Mouse (Mus musculus) embryonic facial prominence, embryonic 15.5 days (tissue): ENCODE data around the gene Mef2a. TPM values are rescaled to one million over a fixed set of nuclear protein-coding genes. Genes with fewer than 3 reads are reported as not detected.

Source experiments
- ATAC-seq: fragments of 200-750 bp; cut with Nextera tagmentation; 2 replicates; pipeline ENCODE4 v1.8.0; 2017; ENCODE audit warnings: low read depth, moderate TSS enrichment; ENCODE audit not compliant: insufficient number of reproducible peaks, low FRiP score, low TSS enrichment
- H3K27ac ChIP-seq: fragments of 300-500 bp; sonication (generic); replicated peaks from 2 replicates; pipeline ENCODE4 v1.5.1; 2015; ENCODE audit warnings: mild to moderate bottlenecking, inconsistent platforms
- H3K27me3 ChIP-seq: fragments of 300-500 bp; sonication (generic); 2 replicates; pipeline ENCODE4 v1.6.1; 2015; ENCODE audit warnings: inconsistent platforms
- H3K36me3 ChIP-seq: fragments of 300-500 bp; sonication (generic); 2 replicates; pipeline ENCODE4 v1.6.1; 2015; ENCODE audit warnings: mild to moderate bottlenecking, inconsistent platforms
- H3K4me1 ChIP-seq: fragments of 300-500 bp; sonication (generic); 2 replicates; pipeline ENCODE4 v1.6.1; 2015; ENCODE audit warnings: inconsistent platforms
- H3K4me2 ChIP-seq: fragments of 300-500 bp; sonication (generic); replicated peaks from 2 replicates; pipeline ENCODE4 v1.6.1; 2015; ENCODE audit warnings: mild to moderate bottlenecking, inconsistent platforms
- H3K4me3 ChIP-seq: fragments of 300-500 bp; sonication (generic); replicated peaks from 2 replicates; pipeline ENCODE4 v1.5.1; 2015; ENCODE audit warnings: mild to moderate bottlenecking, inconsistent platforms
- H3K9ac ChIP-seq: fragments of 300-500 bp; sonication (generic); 2 replicates; pipeline ENCODE4 v1.6.1; 2015; ENCODE audit warnings: inconsistent platforms
- H3K9me3 ChIP-seq: fragments of 300-500 bp; sonication (generic); replicated peaks from 2 replicates; pipeline ENCODE4 v1.6.1; 2016; ENCODE audit warnings: inconsistent platforms
- WGBS: fragments of 180-500 bp; shearing (Covaris S2); methylation state at CpG from one replicate; pipeline ENCODE4 v1.1.7; 2015; 5-methylcytosine and 5-hydroxymethylcytosine counted together
- polyA plus RNA-seq: library from polyadenylated mRNA; unstranded; fragments of >200 nt; fragmentation: Nextera tagmentation; extraction: Ambion mirVana; gene quantifications from 2 replicates; pipeline ENCODE4 v1.2.1, GENCODE M21; 2015

Mef2a gene
- polyA plus RNA-seq, 1 experiment from 2014 or later, result 50.3 TPM

DNA sequence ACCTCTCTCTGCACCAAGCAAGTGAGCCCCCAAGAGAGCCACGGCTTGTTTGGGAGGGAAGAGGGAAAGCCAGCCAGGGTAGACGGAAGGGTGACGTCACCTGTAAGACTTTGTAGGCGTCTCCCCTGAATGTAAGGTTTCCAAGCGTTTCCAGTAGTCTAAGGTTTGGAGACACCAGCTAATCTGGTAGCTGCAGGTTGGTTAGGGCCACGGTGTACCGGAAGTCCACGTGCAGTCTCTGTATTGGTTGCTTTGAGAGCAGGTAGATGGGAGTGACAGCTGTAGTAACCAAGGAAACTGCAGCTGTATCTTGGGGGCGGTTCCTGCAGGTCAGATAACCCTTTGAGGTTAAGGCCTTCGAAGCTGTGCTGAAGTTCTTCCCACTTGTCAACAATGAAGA, 166.2 kb downstream of the Mef2a start:
- no peaks in the 10 kb centered on the region for H3K36me3 ChIP-seq
- no peak overlapping the region for H3K4me2 ChIP-seq
- H3K9me3 ChIP-seq, result no peaks in the 10 kb centered on the region
- H3K27me3 ChIP-seq, result no peaks in the 10 kb centered on the region
- ATAC-seq, result no peak
- no peak overlapping the region for H3K4me3 ChIP-seq
- H3K27ac ChIP-seq, result no peak overlapping the region
- peaks cover 11% of the 10 kb centered on the region for H3K4me1 ChIP-seq
- WGBS, result 69% methylated on average over 10 of the region's 10 CpGs
- H3K9ac ChIP-seq, result no peak overlapping the region

DNA sequence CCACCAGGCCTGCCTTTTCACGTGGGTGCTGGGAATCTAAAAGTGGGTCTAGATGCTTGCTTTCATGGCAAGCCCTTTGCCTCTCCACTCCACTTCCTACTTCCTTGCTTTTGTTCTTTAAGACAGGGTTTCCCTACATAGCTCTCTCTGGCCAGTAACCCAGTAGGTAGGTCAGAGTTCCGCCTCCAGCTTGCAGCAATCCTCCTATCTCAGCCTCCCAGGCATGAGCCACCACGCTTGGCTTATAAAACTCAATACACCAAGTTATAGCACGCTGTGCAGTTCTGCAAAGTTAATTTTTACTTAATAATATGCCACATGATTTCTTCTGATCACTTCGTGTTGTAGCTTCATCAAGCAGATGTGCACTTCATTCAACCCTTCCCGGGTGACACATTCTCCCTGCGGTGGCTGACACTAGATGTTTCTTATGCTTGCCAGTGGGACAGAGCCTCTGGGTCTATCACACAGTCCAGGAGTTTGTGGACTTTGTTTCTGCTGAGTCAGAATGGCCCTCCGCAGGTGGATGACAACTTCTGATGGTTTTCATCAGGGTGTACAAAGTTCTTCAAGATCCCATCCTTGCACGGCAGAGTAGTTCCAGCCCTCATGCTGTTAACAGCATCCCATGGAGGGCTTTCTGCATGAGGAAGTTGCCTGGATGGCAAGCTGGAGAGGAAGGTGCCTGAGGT, 166.8 kb downstream of the Mef2a start:
- Histone ChIP-seq H3K4me1 (peaks cover 11% of the 10 kb centered on the region), H3K36me3 (no peaks in the 10 kb centered on the region), H3K4me2 (no peak overlapping the region), H3K27me3 (no peaks in the 10 kb centered on the region), H3K9ac (no peak overlapping the region), H3K27ac (no peak overlapping the region), H3K4me3 (no peak overlapping the region), H3K9me3 (no peaks in the 10 kb centered on the region)
- no peak for ATAC-seq
- WGBS, result 80% methylated on average over 9 of the region's 9 CpGs

DNA sequence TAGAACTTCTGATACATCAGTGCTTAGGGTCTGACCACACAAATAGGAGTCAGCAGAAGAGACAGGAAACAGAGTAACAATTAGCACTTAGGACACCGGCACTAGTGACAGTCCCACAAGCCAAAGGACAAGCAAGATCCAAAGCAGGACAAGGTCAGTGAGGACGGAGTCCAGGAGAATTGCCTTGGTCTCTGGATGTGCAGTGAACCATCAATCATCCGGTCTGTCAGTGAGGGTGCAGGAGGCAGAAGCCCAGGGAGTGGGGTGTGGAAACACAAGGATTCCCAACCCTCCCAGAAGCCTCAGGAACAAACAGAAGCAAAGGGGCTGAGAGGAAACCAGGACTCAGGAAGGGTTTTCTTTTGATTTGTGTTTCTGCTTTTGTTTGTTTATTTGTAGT, 169.0 kb downstream of the Mef2a start:
- WGBS, result 84% methylated on average over 3 of the region's 3 CpGs
- Histone ChIP-seq H3K4me1 (peaks cover 11% of the 10 kb centered on the region), H3K9me3 (no peaks in the 10 kb centered on the region), H3K27me3 (no peaks in the 10 kb centered on the region), H3K36me3 (no peaks in the 10 kb centered on the region), H3K9ac (no peak overlapping the region), H3K4me3 (no peak overlapping the region), H3K4me2 (no peak overlapping the region), H3K27ac (no peak overlapping the region)
- no peak for ATAC-seq

DNA sequence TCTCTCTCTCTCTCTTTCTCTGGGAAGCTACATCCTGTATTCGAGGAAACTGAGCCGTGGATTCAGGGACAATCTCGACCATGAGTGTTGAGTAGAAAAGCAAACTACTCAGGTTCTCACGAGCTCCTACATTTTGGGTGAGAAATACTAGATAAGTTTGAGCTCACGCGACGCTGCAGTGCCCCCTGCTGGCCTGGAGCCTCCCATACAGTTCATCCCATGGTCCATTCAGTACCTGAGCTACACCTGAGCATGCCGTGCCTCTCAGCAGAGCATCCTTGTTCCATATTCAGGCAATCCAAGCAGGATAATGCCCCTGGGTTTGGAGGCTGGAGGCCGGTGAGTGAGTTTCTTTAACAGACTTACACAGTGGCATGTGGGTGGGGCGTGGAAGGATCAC, 173.2 kb downstream of the Mef2a start:
- Histone ChIP-seq H3K27me3 (no peaks in the 10 kb centered on the region), H3K36me3 (no peaks in the 10 kb centered on the region), H3K9ac (no peak overlapping the region), H3K27ac (no peak overlapping the region), H3K9me3 (no peaks in the 10 kb centered on the region), H3K4me3 (no peak overlapping the region), H3K4me1 (no peaks in the 10 kb centered on the region), H3K4me2 (no peak overlapping the region)
- WGBS, result 15% methylated on average over 10 of the region's 10 CpGs
- no peak for ATAC-seq

DNA sequence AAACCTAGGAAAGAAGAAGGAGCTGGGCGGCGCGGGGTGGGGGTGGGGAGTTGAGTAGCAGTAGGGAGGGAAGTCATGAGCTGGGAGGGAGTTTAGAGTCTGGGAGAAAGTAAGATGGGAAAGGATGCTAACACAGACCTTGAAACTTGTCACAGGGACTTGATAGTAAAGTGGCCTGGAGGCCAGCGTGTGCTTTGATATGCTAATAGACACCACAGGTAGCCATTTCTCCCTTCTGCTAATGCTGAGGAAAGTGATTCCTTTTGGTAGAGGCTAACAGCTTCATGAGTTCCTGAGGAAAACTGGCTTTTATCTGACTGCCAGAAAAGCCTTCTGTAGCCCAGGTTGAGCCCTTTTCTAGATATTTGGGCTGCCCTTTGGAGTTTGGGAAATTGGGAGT, 188.9 kb downstream of the Mef2a start:
- Histone ChIP-seq H3K9ac (no peak overlapping the region), H3K27me3 (no peaks in the 10 kb centered on the region), H3K36me3 (no peaks in the 10 kb centered on the region), H3K4me1 (no peaks in the 10 kb centered on the region), H3K9me3 (no peaks in the 10 kb centered on the region), H3K27ac (no peak overlapping the region), H3K4me2 (no peak overlapping the region), H3K4me3 (no peak overlapping the region)
- WGBS, result 37% methylated on average over 4 of the region's 4 CpGs
- no peak for ATAC-seq

Other genes with a start within 250 kb of the Mef2a start
- 17.4 and 17.8 TPM in 2 replicates for gene Lysmd4, start 150.3 kb downstream of the Mef2a start, polyA plus RNA-seq